Mouse (Mus musculus): Measurements from ENCODE around the gene Rai14. TPM values are rescaled to one million over a fixed set of nuclear protein-coding genes. Genes with fewer than 3 reads are reported as not detected.

Gene Rai14
- polyA plus RNA-seq, 1 experiment from 2014 or later: 23.2 TPM

DNA sequence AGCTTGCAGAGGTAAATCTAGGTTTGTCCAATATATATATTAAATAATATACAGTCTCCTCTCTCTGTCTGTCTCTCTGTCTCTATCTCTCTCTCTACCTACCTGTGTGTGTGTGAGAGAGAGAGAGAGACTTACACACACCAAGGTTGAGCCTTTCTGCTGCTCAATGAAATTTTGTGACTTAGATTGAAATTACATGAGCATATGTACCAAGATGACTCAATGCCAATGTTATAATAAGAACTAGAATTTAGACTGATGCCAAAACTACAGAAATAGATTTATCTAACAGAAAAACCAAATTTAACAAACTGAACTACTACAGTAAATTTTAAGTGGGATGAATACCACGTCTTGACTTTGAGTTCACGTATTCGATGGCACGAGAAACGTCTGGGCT lies 33.9 kb downstream of the Rai14 start:
- H3K4me2 ChIP-seq (replicated peaks; ENCODE audit: low read depth, low read length): no peak overlapping the region
- 83% methylated on average over 5 of the region's 5 CpGs for WGBS
- no peak overlapping the region for H3K27ac ChIP-seq (ENCODE audit: low read length)
- ATAC-seq (ENCODE audit: insufficient number of reproducible peaks, insufficient read depth, low FRiP score, low read depth): no peak
- H3K36me3 ChIP-seq (ENCODE audit: control insufficient read depth, insufficient read depth, low read length): no peaks in the 10 kb centered on the region
- no peak overlapping the region for H3K4me3 ChIP-seq (ENCODE audit: low read depth, low read length)
- H3K27me3 ChIP-seq (ENCODE audit: control insufficient read depth, insufficient read depth, low read length): no peaks in the 10 kb centered on the region
- no peaks in the 10 kb centered on the region for H3K9me3 ChIP-seq (ENCODE audit: control insufficient read depth, low read depth, low read length)
- H3K4me1 ChIP-seq (ENCODE audit: control insufficient read depth, insufficient read depth, low read length): 0 out of 2 replicates have a peak, but pooled peaks cover 5% of the 10 kb centered on the region
- H3K9ac ChIP-seq (replicated peaks; ENCODE audit: low read depth, low read length): no peak overlapping the region

DNA sequence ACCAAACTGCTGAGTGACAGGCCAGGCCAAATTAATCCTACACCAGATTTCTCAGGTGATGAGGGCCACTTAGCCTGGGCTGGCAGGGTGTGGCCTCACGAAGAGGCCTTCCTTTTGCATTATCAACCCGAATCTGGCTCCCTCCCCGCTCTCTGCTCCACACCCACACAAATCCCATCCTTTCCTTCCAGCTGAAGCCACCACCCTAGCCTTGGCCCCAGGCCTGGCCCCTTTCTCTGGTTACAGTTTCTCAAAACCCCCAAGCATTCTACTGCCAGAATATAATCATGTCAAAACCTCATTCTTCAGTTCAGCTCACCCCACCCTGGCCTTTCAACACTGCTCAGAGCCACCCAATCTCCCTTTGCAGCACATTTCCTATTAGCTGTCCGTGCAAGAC lies 34.9 kb downstream of the Rai14 start:
- Histone ChIP-seq H3K4me3 (ENCODE audit: low read depth, low read length) (no peak overlapping the region), H3K9ac (replicated peaks; ENCODE audit: low read depth, low read length) (no peak overlapping the region), H3K9me3 (ENCODE audit: control insufficient read depth, low read depth, low read length) (no peaks in the 10 kb centered on the region), H3K27ac (ENCODE audit: low read length) (no peak overlapping the region), H3K36me3 (ENCODE audit: control insufficient read depth, insufficient read depth, low read length) (no peaks in the 10 kb centered on the region), H3K4me1 (ENCODE audit: control insufficient read depth, insufficient read depth, low read length) (0 out of 2 replicates have a peak, but pooled peaks cover 4% of the 10 kb centered on the region), H3K27me3 (ENCODE audit: control insufficient read depth, insufficient read depth, low read length) (no peaks in the 10 kb centered on the region), H3K4me2 (replicated peaks; ENCODE audit: low read depth, low read length) (no peak overlapping the region)
- peak; percentile 61; the same call in 1 of the 2 replicates for ATAC-seq (ENCODE audit: insufficient number of reproducible peaks, insufficient read depth, low FRiP score, low read depth)
- 67% methylated on average over 4 of the region's 4 CpGs for WGBS

DNA sequence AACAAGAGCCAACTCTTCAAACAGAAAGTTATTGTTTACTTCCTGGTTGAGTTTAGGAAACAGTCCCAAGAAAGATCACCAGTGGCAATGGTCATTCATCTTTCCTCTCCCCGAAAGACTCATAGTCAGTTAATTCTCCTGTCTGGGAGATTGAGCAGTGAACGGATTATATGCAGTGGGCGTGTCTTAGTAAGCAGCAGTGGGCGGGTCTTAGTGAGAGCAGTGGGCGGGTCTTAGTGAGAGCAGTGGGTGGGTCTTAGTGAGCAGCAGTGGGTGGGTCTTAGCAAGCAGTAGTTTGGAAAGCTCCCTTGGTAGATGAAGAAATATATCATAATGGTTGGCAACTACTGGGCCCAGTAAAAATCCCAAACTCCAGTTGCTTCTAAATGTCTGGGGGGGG lies 38.6 kb downstream of the Rai14 start:
- Histone ChIP-seq H3K36me3 (ENCODE audit: control insufficient read depth, insufficient read depth, low read length) (no peaks in the 10 kb centered on the region), H3K27ac (ENCODE audit: low read length) (no peak overlapping the region), H3K9ac (replicated peaks; ENCODE audit: low read depth, low read length) (no peak overlapping the region), H3K4me2 (replicated peaks; ENCODE audit: low read depth, low read length) (no peak overlapping the region), H3K9me3 (ENCODE audit: control insufficient read depth, low read depth, low read length) (no peaks in the 10 kb centered on the region), H3K27me3 (ENCODE audit: control insufficient read depth, insufficient read depth, low read length) (no peaks in the 10 kb centered on the region), H3K4me3 (ENCODE audit: low read depth, low read length) (no peak overlapping the region), H3K4me1 (ENCODE audit: control insufficient read depth, insufficient read depth, low read length) (peaks cover 13% of the 10 kb centered on the region)
- ATAC-seq (ENCODE audit: insufficient number of reproducible peaks, insufficient read depth, low FRiP score, low read depth): no peak
- 77% methylated on average over 5 of the region's 5 CpGs for WGBS

DNA sequence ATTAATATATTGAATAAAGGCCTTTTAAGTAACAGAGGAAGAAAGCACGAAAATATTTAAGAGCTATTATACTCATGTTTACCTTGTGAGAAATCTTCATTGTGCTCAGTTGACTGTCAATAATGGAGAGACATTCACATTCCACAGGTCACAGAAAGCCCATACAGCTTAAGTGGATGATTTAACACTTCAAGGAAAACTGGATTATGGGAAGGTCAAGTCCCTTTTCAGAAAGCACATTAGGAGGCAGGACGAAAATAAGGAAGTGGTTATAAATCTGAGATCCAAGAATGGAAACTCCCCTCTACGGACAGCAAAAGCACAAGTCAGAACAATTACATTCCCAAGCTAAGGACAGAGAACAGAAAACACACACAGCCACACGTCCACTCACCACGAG lies 41.5 kb downstream of the Rai14 start:
- Histone ChIP-seq H3K27ac (ENCODE audit: low read length) (no peak overlapping the region), H3K27me3 (ENCODE audit: control insufficient read depth, insufficient read depth, low read length) (no peaks in the 10 kb centered on the region), H3K9me3 (ENCODE audit: control insufficient read depth, low read depth, low read length) (no peaks in the 10 kb centered on the region), H3K4me2 (replicated peaks; ENCODE audit: low read depth, low read length) (no peak overlapping the region), H3K9ac (replicated peaks; ENCODE audit: low read depth, low read length) (no peak overlapping the region), H3K36me3 (ENCODE audit: control insufficient read depth, insufficient read depth, low read length) (no peaks in the 10 kb centered on the region), H3K4me1 (ENCODE audit: control insufficient read depth, insufficient read depth, low read length) (peaks cover 9% of the 10 kb centered on the region), H3K4me3 (ENCODE audit: low read depth, low read length) (no peak overlapping the region)
- no peak for ATAC-seq (ENCODE audit: insufficient number of reproducible peaks, insufficient read depth, low FRiP score, low read depth)
- WGBS: 31% methylated on average over 5 of the region's 5 CpGs

DNA sequence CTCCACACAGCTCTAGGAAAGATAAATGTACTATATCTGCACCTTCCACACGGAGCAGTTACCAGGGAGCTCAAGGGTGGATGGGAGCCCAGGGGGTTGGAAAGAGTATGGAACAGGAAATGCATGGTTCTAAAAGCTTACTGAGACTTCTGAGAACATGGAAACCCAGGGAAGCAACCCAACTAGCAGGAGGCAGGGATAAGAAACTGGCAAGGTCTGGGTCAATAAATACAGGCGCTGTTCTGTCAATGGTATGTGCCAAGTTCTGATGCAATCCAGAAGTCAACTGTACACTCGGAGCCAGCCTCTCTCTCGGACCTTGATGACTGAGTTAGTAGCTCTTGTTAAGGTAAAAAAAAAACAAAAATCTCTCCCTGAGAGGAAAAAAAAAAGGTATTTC lies 42.6 kb downstream of the Rai14 start:
- no peaks in the 10 kb centered on the region for H3K9me3 ChIP-seq (ENCODE audit: control insufficient read depth, low read depth, low read length)
- H3K4me1 ChIP-seq (ENCODE audit: control insufficient read depth, insufficient read depth, low read length): peaks cover 9% of the 10 kb centered on the region
- no peak overlapping the region for H3K4me3 ChIP-seq (ENCODE audit: low read depth, low read length)
- H3K36me3 ChIP-seq (ENCODE audit: control insufficient read depth, insufficient read depth, low read length): no peaks in the 10 kb centered on the region
- 62% methylated on average over 4 of the region's 4 CpGs for WGBS
- no peak for ATAC-seq (ENCODE audit: insufficient number of reproducible peaks, insufficient read depth, low FRiP score, low read depth)
- no peaks in the 10 kb centered on the region for H3K27me3 ChIP-seq (ENCODE audit: control insufficient read depth, insufficient read depth, low read length)
- no peak overlapping the region for H3K27ac ChIP-seq (ENCODE audit: low read length)
- H3K9ac ChIP-seq (replicated peaks; ENCODE audit: low read depth, low read length): no peak overlapping the region
- H3K4me2 ChIP-seq (replicated peaks; ENCODE audit: low read depth, low read length): no peak overlapping the region

DNA sequence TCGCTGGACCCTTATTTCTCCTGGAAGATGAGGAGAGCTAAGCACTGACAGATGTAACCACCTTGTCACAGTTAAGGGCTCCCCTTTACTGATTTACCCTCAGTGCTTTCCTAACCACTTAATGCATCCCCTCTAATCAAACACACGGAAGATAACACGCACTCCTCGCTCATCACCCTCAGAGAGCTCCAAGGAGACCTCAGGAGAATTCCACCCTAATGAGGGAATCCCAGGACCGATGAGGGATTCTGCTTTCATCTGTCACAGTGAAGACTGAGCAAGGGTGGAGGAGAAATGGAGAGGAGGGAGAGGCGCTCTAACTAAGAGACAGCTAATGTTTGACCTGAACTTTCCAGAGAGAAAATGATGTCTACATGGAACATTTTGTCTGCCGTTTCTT lies 44.3 kb downstream of the Rai14 start:
- no peak overlapping the region for H3K4me2 ChIP-seq (replicated peaks; ENCODE audit: low read depth, low read length)
- 72% methylated on average over 7 of the region's 7 CpGs for WGBS

DNA sequence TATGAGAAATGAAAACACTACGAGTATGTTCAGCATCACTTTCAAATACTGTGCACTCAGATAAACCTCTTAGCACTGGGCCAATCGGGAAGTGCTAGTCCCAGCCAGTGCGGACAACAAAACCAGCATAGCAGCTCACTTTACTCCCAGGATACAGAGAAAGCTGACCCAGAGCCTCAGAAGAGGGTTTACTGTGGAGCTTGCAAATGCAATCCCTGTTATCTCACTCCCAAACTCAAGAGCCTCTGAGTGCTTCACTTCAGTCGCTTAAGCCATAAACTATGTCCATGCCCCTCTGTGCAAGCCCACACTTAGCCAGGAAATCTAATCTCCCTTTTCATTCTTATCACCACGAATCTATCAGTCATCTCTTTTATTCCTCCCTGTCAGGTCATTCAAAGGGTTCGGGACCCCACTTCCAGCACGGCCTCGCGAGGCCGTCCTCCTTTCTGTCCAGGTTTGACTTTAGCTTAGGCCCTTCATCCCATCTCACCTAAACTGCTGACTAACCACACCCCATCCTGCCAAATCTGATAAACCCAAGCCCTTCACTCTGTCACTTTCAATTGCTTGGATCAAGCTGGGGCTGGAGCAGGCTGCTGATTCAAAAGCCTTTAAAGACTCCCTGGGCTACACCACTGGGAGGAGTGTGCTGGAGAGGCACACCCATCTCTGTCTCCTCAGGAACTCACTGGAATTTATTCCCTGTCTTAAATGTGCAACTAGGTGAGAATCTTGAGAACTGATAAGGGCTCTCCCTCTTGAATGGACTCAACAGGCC lies 46.1 kb downstream of the Rai14 start:
- peaks cover 7% of the 10 kb centered on the region for H3K4me1 ChIP-seq (ENCODE audit: control insufficient read depth, insufficient read depth, low read length)
- 36% methylated on average over 10 of the region's 10 CpGs for WGBS

More for the DNA sequence above, 44.3 kb downstream of the Rai14 start:
- peaks cover 9% of the 10 kb centered on the region for H3K4me1 ChIP-seq (ENCODE audit: control insufficient read depth, insufficient read depth, low read length)
- no peaks in the 10 kb centered on the region for H3K36me3 ChIP-seq (ENCODE audit: control insufficient read depth, insufficient read depth, low read length)
- H3K9me3 ChIP-seq (ENCODE audit: control insufficient read depth, low read depth, low read length): no peaks in the 10 kb centered on the region
- no peak overlapping the region for H3K9ac ChIP-seq (replicated peaks; ENCODE audit: low read depth, low read length)
- no peak overlapping the region for H3K27ac ChIP-seq (ENCODE audit: low read length)
- no peaks in the 10 kb centered on the region for H3K27me3 ChIP-seq (ENCODE audit: control insufficient read depth, insufficient read depth, low read length)
- no peak overlapping the region for H3K4me3 ChIP-seq (ENCODE audit: low read depth, low read length)
- no peak for ATAC-seq (ENCODE audit: insufficient number of reproducible peaks, insufficient read depth, low FRiP score, low read depth)

DNA sequence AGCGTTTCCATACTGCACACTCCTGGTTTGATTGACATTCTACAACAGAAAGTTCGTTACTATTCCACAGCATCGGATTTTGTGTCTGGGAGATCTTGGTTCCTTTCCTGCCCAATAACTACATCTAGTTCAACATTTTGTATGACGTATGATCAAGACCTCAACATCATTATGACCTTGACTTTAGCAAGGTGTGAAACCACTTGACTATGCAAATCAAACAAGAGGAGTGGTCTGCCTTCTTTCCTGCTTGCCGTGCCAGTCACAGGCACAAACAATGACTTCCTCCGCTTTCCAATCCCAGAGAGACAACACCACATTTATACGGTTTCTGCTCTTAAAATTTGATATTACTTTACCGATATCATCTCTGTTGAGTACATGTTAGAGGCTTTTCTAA lies 48.6 kb downstream of the Rai14 start:
- no peak overlapping the region for H3K9ac ChIP-seq (replicated peaks; ENCODE audit: low read depth, low read length)
- ATAC-seq (ENCODE audit: insufficient number of reproducible peaks, insufficient read depth, low FRiP score, low read depth): no peak
- no peaks in the 10 kb centered on the region for H3K4me1 ChIP-seq (ENCODE audit: control insufficient read depth, insufficient read depth, low read length)
- 76% methylated on average over 8 of the region's 8 CpGs for WGBS
- H3K4me2 ChIP-seq (replicated peaks; ENCODE audit: low read depth, low read length): no peak overlapping the region
- H3K4me3 ChIP-seq (ENCODE audit: low read depth, low read length): no peak overlapping the region
- H3K27ac ChIP-seq (ENCODE audit: low read length): no peak overlapping the region
- H3K9me3 ChIP-seq (ENCODE audit: control insufficient read depth, low read depth, low read length): no peaks in the 10 kb centered on the region
- no peaks in the 10 kb centered on the region for H3K36me3 ChIP-seq (ENCODE audit: control insufficient read depth, insufficient read depth, low read length)
- no peaks in the 10 kb centered on the region for H3K27me3 ChIP-seq (ENCODE audit: control insufficient read depth, insufficient read depth, low read length)

More for the DNA sequence above, 46.1 kb downstream of the Rai14 start:
- no peak overlapping the region for H3K9ac ChIP-seq (replicated peaks; ENCODE audit: low read depth, low read length)
- H3K27ac ChIP-seq (ENCODE audit: low read length): no peak overlapping the region
- ATAC-seq (ENCODE audit: insufficient number of reproducible peaks, insufficient read depth, low FRiP score, low read depth): no peak
- no peak overlapping the region for H3K4me3 ChIP-seq (ENCODE audit: low read depth, low read length)
- H3K36me3 ChIP-seq (ENCODE audit: control insufficient read depth, insufficient read depth, low read length): no peaks in the 10 kb centered on the region
- H3K4me2 ChIP-seq (replicated peaks; ENCODE audit: low read depth, low read length): no peak overlapping the region
- no peaks in the 10 kb centered on the region for H3K27me3 ChIP-seq (ENCODE audit: control insufficient read depth, insufficient read depth, low read length)
- no peaks in the 10 kb centered on the region for H3K9me3 ChIP-seq (ENCODE audit: control insufficient read depth, low read depth, low read length)

DNA sequence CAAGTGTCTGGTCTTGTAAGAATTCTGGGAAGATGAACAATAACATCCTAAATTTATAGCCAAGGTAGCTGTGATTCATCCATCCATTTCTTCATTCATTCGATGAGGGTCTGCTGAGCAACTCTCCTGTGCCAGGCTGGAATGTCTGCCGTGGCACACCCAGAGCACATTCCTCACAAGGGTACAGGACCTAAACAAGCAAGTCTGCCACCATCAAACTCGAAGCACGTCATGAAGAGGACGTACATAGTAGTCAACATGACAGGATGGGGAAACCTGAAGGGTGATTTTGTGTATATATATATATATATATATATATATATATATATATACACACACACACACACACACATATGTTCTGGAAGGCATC lies 49.9 kb downstream of the Rai14 start:
- no peaks in the 10 kb centered on the region for H3K9me3 ChIP-seq (ENCODE audit: control insufficient read depth, low read depth, low read length)
- ATAC-seq (ENCODE audit: insufficient number of reproducible peaks, insufficient read depth, low FRiP score, low read depth): no peak
- no peak overlapping the region for H3K27ac ChIP-seq (ENCODE audit: low read length)
- H3K27me3 ChIP-seq (ENCODE audit: control insufficient read depth, insufficient read depth, low read length): no peaks in the 10 kb centered on the region
- no peak overlapping the region for H3K4me2 ChIP-seq (replicated peaks; ENCODE audit: low read depth, low read length)
- no peak overlapping the region for H3K4me3 ChIP-seq (ENCODE audit: low read depth, low read length)
- H3K36me3 ChIP-seq (ENCODE audit: control insufficient read depth, insufficient read depth, low read length): no peaks in the 10 kb centered on the region
- no peaks in the 10 kb centered on the region for H3K4me1 ChIP-seq (ENCODE audit: control insufficient read depth, insufficient read depth, low read length)
- WGBS: 66% methylated on average over 5 of the region's 5 CpGs
- H3K9ac ChIP-seq (replicated peaks; ENCODE audit: low read depth, low read length): no peak overlapping the region

Data from stomach, embryonic 14.5 days (tissue).